Mouse (Mus musculus): ENCODE measurements around the gene Olfr525.

- TF ChIP-seq GATA1 (IDR thresholded peaks at IDR 0.05; ENCODE audit: low read length) = no peak
- TF ChIP-seq TAL1 (IDR thresholded peaks at IDR 0.05; ENCODE audit: low read length) = no peak
These were observed at the start of gene Olfr525 for GRCm38 (mm10) chr7:140320558-140320957.
